Mouse (Mus musculus): ENCODE measurements around the gene Neurl4. TPM values are rescaled to one million over a fixed set of nuclear protein-coding genes. Genes with fewer than 3 reads are reported as not detected.

Neurl4 gene
- polyA plus RNA-seq, 1 experiment from 2014 or later = 7.2 TPM

- Histone ChIP-seq H3K9me3 (no peaks in the 10 kb centered on the region), H3K9ac (no peak overlapping the region), H3K4me3 (replicated peaks) (no peak overlapping the region), H3K36me3 (peaks cover 51% of the 10 kb centered on the region), H3K4me2 (no peak overlapping the region), H3K27me3 (replicated peaks) (no peaks in the 10 kb centered on the region), H3K4me1 (peaks cover 19% of the 10 kb centered on the region), H3K27ac (no peak overlapping the region)
- ATAC-seq (ENCODE audit: insufficient read depth, low FRiP score, low read depth) = no peak
- WGBS = 93% methylated on average over 9 of the region's 9 CpGs
Measured at GRCm38 (mm10) chr11:69904311-69904710, 3.4 kb downstream of the Neurl4 start.

DNA sequence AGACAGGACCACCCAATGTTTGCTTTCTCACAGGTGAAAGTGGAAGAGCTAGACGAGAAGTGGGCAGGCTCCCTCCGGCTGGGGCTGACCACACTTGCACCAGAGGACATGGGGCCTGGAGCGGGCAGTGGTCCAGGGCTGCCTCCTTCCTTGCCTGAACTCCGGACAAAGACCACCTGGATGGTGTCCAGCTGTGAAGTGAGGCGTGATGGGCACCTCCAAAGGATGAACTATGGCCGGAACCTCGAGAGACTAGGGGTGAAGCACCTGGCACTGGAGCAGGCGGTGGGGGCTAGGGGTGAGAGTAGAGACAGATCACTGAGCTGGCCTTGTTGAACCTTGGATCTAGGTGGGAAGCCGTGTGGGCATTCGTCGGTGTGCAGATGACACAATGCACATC, 7.8 kb downstream of the Neurl4 start:
- Histone ChIP-seq H3K4me2 (no peak overlapping the region), H3K27ac (no peak overlapping the region), H3K9ac (no peak overlapping the region), H3K4me1 (peaks cover 5% of the 10 kb centered on the region; the same call in 1 of the 2 replicates), H3K36me3 (peaks cover 80% of the 10 kb centered on the region), H3K9me3 (no peaks in the 10 kb centered on the region), H3K27me3 (replicated peaks) (no peaks in the 10 kb centered on the region), H3K4me3 (replicated peaks) (no peak overlapping the region)
- no peak for ATAC-seq (ENCODE audit: insufficient read depth, low FRiP score, low read depth)
- 91% methylated on average over 11 of the region's 11 CpGs for WGBS

DNA sequence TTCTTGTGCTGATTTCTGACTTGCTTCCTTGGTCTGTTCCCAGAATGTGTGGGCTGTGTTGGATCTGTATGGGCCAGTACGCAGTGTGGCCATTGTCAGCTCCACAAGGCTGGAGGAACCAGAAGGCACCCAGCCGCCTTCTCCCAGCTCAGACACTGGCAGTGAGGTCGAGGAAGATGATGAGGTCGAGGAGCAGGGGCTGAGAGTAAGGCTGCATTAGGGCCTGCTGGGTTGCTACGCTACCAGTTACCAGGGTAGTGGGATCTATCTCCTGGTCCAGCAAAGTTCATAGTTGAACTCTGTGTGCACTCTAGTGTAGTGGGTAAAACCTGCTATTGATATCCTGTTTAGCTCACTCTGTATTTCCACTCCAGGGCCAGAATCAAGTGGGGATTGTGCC, 8.3 kb downstream of the Neurl4 start:
- Histone ChIP-seq H3K27ac (no peak overlapping the region), H3K4me2 (no peak overlapping the region), H3K27me3 (replicated peaks) (no peaks in the 10 kb centered on the region), H3K36me3 (peaks cover 75% of the 10 kb centered on the region), H3K9me3 (no peaks in the 10 kb centered on the region), H3K4me1 (peaks cover 5% of the 10 kb centered on the region; the same call in 1 of the 2 replicates), H3K9ac (no peak overlapping the region), H3K4me3 (replicated peaks) (no peak overlapping the region)
- 87% methylated on average over 5 of the region's 5 CpGs for WGBS
- no peak for ATAC-seq (ENCODE audit: insufficient read depth, low FRiP score, low read depth)

- Histone ChIP-seq H3K9me3 (no peaks in the 10 kb centered on the region), H3K36me3 (peaks cover 72% of the 10 kb centered on the region), H3K4me2 (no peak overlapping the region), H3K4me1 (peaks cover 9% of the 10 kb centered on the region; the same call in 1 of the 2 replicates), H3K27ac (no peak overlapping the region), H3K9ac (no peak overlapping the region), H3K4me3 (replicated peaks) (no peak overlapping the region), H3K27me3 (replicated peaks) (no peaks in the 10 kb centered on the region)
- 90% methylated on average over 8 of the region's 8 CpGs for WGBS
- no peak for ATAC-seq (ENCODE audit: insufficient read depth, low FRiP score, low read depth)
Measured at GRCm38 (mm10) chr11:69910177-69910576, 9.3 kb downstream of the Neurl4 start.

DNA sequence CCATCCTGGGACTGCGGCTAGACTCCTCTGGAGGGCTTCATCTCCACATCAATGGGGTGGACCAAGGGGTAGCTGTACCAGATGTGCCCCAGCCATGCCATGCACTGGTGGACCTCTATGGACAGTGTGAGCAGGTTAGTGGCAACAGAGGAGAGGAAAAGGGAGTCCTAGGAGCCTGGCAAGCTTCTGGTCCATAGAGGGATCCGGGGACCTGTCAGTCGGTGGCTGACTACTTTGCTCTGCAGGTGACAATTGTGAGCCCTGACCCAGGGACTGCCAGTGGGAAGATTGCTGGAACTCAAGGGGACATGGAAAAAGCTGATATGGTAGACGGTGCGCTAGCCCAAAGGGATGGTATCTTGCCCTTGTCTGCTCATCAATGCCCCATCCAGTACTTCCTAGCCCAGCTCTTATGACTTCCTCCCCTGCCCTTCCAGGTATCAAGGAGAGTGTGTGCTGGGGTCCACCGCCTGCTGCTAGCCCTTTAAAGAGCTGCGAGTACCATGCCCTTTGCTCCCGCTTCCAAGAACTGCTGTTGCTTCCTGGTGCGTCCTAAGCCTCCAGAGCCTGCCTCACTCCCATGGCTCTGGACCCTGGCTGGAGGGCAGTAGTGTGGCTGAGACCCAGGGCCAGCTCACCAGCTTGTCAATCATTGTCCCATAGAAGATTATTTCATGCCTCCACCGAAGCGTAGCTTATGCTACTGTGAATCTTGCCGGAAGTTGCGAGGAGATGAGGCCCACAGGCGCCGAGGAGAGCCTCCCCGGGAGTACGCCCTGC, 10.1 kb downstream of the Neurl4 start:
- no peak overlapping the region for H3K4me2 ChIP-seq
- H3K4me1 ChIP-seq = peaks cover 16% of the 10 kb centered on the region
- H3K4me3 ChIP-seq (replicated peaks) = no peak overlapping the region
- H3K27ac ChIP-seq = no peak overlapping the region
- H3K27me3 ChIP-seq (replicated peaks) = no peaks in the 10 kb centered on the region
- 91% methylated on average over 17 of the region's 17 CpGs for WGBS
- ATAC-seq (ENCODE audit: insufficient read depth, low FRiP score, low read depth) = no peak
- no peaks in the 10 kb centered on the region for H3K9me3 ChIP-seq
- H3K36me3 ChIP-seq = peaks cover 74% of the 10 kb centered on the region
- no peak overlapping the region for H3K9ac ChIP-seq

DNA sequence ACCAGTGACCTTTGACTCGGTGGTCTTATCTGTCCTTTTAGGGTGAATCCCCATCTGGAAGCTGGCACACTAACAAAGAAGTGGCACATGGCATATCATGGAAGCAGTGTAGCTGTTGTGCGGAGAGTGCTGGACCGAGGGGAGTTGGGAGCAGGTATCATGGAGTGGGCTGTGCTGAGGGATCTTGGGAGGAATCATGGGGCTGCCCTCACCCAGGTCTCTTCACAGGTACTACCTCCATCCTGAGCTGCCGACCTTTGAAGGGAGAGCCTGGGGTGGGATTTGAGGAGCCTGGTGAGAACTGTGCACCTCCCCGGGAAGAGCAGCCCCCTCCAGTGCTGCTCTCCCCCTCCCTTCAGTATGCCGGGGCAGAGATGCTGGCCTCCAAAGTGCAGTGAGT, 10.8 kb downstream of the Neurl4 start:
- Histone ChIP-seq H3K4me2 (no peak overlapping the region), H3K27ac (no peak overlapping the region)
- 91% methylated on average over 6 of the region's 6 CpGs for WGBS

GRCm38 (mm10) chr11:69912716-69913530, 12.1 kb downstream of the Neurl4 start:
- Histone ChIP-seq H3K27me3 (replicated peaks) (no peaks in the 10 kb centered on the region), H3K9me3 (no peaks in the 10 kb centered on the region), H3K36me3 (peaks cover 69% of the 10 kb centered on the region), H3K4me2 (peak overlapping the region; percentile 79), H3K4me1 (peaks cover 20% of the 10 kb centered on the region), H3K9ac (no peak overlapping the region), H3K27ac (peak overlapping the region; percentile 16; the same call in 1 of the 2 replicates), H3K4me3 (replicated peaks) (peak overlapping the region; percentile 69)
- ATAC-seq (ENCODE audit: insufficient read depth, low FRiP score, low read depth) = no peak
- 76% methylated on average over 15 of the region's 15 CpGs for WGBS

More for the DNA sequence above, 10.8 kb downstream of the Neurl4 start:
- no peak overlapping the region for H3K9ac ChIP-seq
- H3K9me3 ChIP-seq = no peaks in the 10 kb centered on the region
- H3K27me3 ChIP-seq (replicated peaks) = no peaks in the 10 kb centered on the region
- peaks cover 20% of the 10 kb centered on the region for H3K4me1 ChIP-seq
- no peak for ATAC-seq (ENCODE audit: insufficient read depth, low FRiP score, low read depth)
- no peak overlapping the region for H3K4me3 ChIP-seq (replicated peaks)
- H3K36me3 ChIP-seq = peaks cover 72% of the 10 kb centered on the region

DNA sequence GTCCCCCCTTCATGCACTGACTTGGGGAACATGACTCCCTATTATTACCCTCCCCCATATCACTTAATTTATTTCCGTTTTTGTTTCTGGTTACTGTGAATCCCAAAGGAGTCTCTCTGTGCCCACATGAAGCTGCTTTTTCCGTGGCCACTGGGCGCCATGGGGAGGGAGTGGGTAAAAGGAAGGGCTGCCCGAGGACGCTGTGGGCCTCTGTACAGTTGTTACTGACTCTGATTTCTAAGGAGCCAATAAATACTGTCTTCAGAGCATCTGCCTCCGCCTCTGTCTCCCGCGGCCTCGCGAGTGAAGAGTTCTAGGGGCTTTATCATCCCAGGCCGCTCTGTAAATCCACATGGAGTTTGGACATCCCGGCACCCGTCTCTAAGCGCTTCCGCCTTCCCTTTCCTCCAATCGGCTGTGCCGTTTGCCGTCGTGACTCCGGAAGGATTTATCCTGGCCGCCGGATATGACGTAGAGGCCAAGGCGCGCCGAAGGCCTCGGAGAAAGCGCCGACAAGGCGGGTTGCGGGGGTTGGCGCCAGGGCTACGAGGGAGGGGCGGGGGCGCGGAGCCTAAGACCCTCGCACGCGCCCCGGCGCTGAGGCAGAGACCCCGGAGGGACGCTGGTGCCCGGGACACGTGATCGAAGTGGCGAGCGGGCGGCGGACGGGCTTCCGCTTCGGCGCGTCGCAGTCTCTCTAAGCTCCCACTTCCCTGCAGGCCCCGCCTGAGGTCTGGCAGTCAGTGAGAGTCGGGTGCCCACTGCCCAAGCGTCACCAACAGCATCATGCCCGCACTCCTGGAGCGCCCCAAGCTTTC, 12.9 kb downstream of the Neurl4 start, which contains the start of gene Gps2:
Gene Gps2, plus strand, starts transcription at position 335 of the 818 bp plus-strand sequence.
- Histone ChIP-seq H3K27ac (peak within 1 kb of the TSS; percentile 85), H3K36me3 (peaks cover 68% of the 10 kb centered on the region), H3K9ac (peak within 1 kb of the TSS; percentile 82), H3K4me1 (peaks cover 20% of the 10 kb centered on the region), H3K9me3 (no peaks in the 10 kb centered on the region), H3K27me3 (replicated peaks) (no peaks in the 10 kb centered on the region), H3K4me2 (peak within 1 kb of the TSS; percentile 79), H3K4me3 (replicated peaks) (peak within 1 kb of the TSS; percentile 69)
- ATAC-seq (ENCODE audit: insufficient read depth, low FRiP score, low read depth) = peak; percentile 80
- 2% methylated on average over 61 of the region's 61 CpGs for WGBS

DNA sequence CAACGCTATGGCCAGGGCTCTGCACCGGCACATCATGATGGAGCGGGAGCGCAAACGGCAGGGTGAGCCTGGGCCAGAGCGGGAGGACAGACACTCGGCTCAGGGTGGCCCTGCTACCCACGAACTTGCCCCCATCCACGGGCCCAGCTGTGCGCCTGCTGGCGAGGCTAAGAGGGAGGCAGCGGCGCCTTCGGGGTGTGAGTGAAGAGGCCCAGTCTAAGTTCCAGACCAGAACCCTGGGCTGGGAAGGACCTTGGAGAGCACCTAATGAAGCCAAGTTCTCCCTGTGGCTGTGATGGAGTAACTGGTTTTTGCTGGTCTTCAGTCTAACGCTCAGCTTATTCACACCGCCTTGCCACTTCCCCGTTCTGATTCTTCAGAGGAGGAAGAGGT, 13.5 kb downstream of the Neurl4 start:
- Histone ChIP-seq H3K36me3 (peaks cover 62% of the 10 kb centered on the region), H3K4me3 (replicated peaks) (peak overlapping the region; percentile 69), H3K9me3 (no peaks in the 10 kb centered on the region), H3K9ac (peak overlapping the region; percentile 82), H3K4me1 (peaks cover 26% of the 10 kb centered on the region), H3K4me2 (peak overlapping the region; percentile 79), H3K27ac (peak overlapping the region; percentile 85), H3K27me3 (replicated peaks) (no peaks in the 10 kb centered on the region)
- no peak; the same call in 1 of the 2 replicates for ATAC-seq (ENCODE audit: insufficient read depth, low FRiP score, low read depth)
- WGBS = 1% methylated on average over 17 of the region's 17 CpGs

DNA sequence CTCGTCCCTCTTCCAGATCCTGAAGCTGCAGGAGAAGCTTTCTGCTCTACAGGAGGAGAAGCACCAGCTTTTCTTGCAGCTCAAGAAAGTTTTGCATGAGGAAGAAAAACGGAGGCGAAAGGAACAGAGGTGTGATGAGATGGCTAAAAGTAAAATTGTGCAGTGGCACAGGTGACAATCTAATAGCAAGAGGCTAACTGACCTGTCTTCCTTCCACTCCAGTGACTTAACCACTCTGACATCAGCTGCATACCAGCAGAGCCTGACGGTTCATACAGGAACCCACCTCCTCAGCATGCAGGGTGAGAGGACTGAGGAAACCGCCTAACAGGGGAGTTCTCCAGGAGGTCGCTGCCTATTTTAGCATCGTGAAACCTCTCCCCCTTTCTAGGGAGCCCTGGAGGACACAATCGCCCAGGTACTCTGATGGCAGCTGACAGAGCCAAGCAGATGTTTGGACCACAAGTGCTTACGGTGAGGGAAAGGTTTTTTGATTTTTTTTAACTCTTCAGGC, 14.1 kb downstream of the Neurl4 start:
- Histone ChIP-seq H3K4me2 (peak overlapping the region; percentile 79), H3K9ac (peak overlapping the region; percentile 82; the same call in 1 of the 2 replicates), H3K36me3 (peaks cover 60% of the 10 kb centered on the region), H3K9me3 (no peaks in the 10 kb centered on the region), H3K27me3 (replicated peaks) (no peaks in the 10 kb centered on the region), H3K4me3 (replicated peaks) (peak overlapping the region; percentile 69), H3K4me1 (peaks cover 30% of the 10 kb centered on the region), H3K27ac (no peak overlapping the region)
- ATAC-seq (ENCODE audit: insufficient read depth, low FRiP score, low read depth) = no peak
- WGBS = 31% methylated on average over 9 of the region's 9 CpGs
